Mouse (Mus musculus) myocyte (in vitro differentiated cells): ENCODE measurements around the gene Enpp7.

ENCODE experiments used
- E2F4 ChIP-seq: IDR thresholded peaks from one replicate; pipeline ENCODE4 v1.6.1; 2011; ENCODE audit warnings: mild to moderate bottlenecking, control low read depth, moderate library complexity; ENCODE audit not compliant: insufficient read depth
- MAX ChIP-seq: IDR thresholded peaks from one replicate; pipeline ENCODE4 v1.6.1; 2011; ENCODE audit warnings: low read depth, mild to moderate bottlenecking, control low read depth
- MYOD1 ChIP-seq, 3 experiments: IDR thresholded peaks; one replicate each; pipeline ENCODE4 v1.6.1; 2011; ENCODE audit warnings: control low read depth in 2 of 3, low read depth in 2 of 3, mild to moderate bottlenecking in 2 of 3, moderate library complexity in 1 of 3; ENCODE audit not compliant: insufficient read length in 2 of 3, control insufficient read depth in 1 of 3
- MYOG ChIP-seq, 3 experiments: IDR thresholded peaks; one replicate each; pipeline ENCODE4 v1.6.1; 2011; ENCODE audit warnings: control low read depth in 2 of 3, low read depth in 2 of 3, mild to moderate bottlenecking in 2 of 3; ENCODE audit not compliant: insufficient read length in 2 of 3, control insufficient read depth in 1 of 3, insufficient read depth in 1 of 3
- POLR2A ChIP-seq: IDR thresholded peaks from one replicate; pipeline ENCODE4 v1.6.1; 2011; ENCODE audit warnings: low read depth, mild to moderate bottlenecking, control low read depth, moderate library complexity; ENCODE audit not compliant: insufficient read length
- POLR2AphosphoS2 ChIP-seq: IDR thresholded peaks from one replicate; pipeline ENCODE4 v1.6.1; 2011; ENCODE audit warnings: low read depth, control low read depth; ENCODE audit not compliant: insufficient read length
- TCF12 ChIP-seq: IDR thresholded peaks from one replicate; pipeline ENCODE4 v1.6.1; 2011; ENCODE audit warnings: mild to moderate bottlenecking, control low read depth; ENCODE audit not compliant: poor library complexity, insufficient read depth, severe bottlenecking
- TCF3 ChIP-seq: IDR thresholded peaks from one replicate; pipeline ENCODE4 v1.6.1; 2011; ENCODE audit warnings: low read depth, control low read depth; ENCODE audit not compliant: insufficient read length

- TF ChIP-seq MAX: no peak
- no peak for TF ChIP-seq TCF12
- TF ChIP-seq POLR2A: no peak
- no peak for TF ChIP-seq E2F4
- TF ChIP-seq MYOD1 (IDR thresholded peaks at IDR 0.05; ENCODE audit: control insufficient read depth in 1 of 3, insufficient read length in 2 of 3, low read depth in 2 of 3): no peak
- no peak for TF ChIP-seq MYOG (IDR thresholded peaks at IDR 0.05; ENCODE audit: control insufficient read depth in 1 of 3, insufficient read depth in 1 of 3, insufficient read length in 2 of 3, low read depth in 2 of 3)
- TF ChIP-seq POLR2AphosphoS2: no peak
- TF ChIP-seq TCF3: no peak
Observed at GRCm38 (mm10) chr11:118982593-118983113, 5.3 kb upstream of the Enpp7 start.
